Mouse (Mus musculus): ENCODE results near the gene Cntf. TPM values are rescaled to one million over a fixed set of nuclear protein-coding genes. Genes with fewer than 3 reads are reported as not detected.

Gene Cntf
- total and polyA plus RNA-seq, 3 experiments, result 1.6 to 3.6 (median 2.2) TPM

DNA sequence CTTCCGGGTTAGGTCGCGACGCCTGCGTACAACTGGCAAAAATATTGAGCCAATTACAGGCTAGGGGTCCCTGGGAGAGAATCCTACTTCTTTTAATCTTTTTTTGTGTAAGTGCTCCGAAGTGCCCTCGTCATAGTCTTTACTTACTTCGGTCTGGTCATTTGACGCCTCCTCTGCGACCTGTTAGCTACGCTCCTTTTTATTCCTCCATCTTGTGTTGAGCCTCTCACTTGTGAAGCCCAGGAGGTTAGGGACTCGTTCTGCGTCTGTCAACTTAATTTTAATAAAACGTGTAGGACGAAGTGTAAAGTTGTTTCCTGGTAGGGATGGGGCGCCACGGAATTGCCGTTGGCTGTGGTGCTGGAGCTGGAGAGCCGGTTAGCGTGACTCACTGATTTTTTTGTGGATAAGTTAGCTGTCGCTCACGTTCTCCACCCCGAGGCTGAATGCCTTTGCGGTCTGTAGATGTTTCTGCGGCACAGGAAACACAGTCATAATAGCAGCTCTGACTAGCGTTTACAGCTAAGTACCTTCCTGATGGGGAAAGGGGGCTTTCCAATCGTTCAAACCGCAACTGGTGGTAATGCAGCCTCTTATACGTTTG is 31.0 kb upstream of the Cntf start:
- Histone ChIP-seq H3K4me1 (ENCODE audit: control insufficient read depth in 1 of 2, insufficient read depth in 2 of 2) (peaks cover 0 to 1% of the 10 kb centered on the region in 2 experiments; a peak in 1 of 4 replicates), H3K9me3 (replicated peaks; ENCODE audit: low read length) (no peaks in the 10 kb centered on the region), H3K4me2 (ENCODE audit: insufficient read depth, low read depth, poor library complexity, severe bottlenecking) (peak overlapping the region; percentile 77; the same call in 1 of the 2 replicates), H3K4me3 (replicated peaks in 1 of 3; ENCODE audit: low read depth in 2 of 3, low read length in 2 of 3, poor library complexity in 1 of 3) (peak overlapping the region; percentile 58 to 85 (median 80)), H3K9ac (ENCODE audit: insufficient read depth, low read depth) (peak overlapping the region; percentile 95), H3K27ac (ENCODE audit: insufficient read depth, low read depth) (peak overlapping the region; percentile 97), H3K36me3 (replicated peaks in 1 of 2; ENCODE audit: control insufficient read depth in 1 of 2, insufficient read depth in 1 of 2, low read length in 1 of 2) (no peaks in the 10 kb centered on the region), H3K79me2 (replicated peaks; ENCODE audit: control insufficient read depth, extremely low read depth, insufficient read depth, poor library complexity, severe bottlenecking) (peaks cover 24% of the 10 kb centered on the region), H3K27me3 (replicated peaks) (no peaks in the 10 kb centered on the region)
- TF ChIP-seq USF1 (IDR thresholded peaks at IDR 0.05; ENCODE audit: low read depth, low read length) (no peak), MYC (IDR thresholded peaks at IDR 0.05; ENCODE audit: low read depth, low read length) (peak; percentile 71), ZC3H11A (IDR thresholded peaks at IDR 0.05; ENCODE audit: low read depth, low read length) (no peak), CHD2 (IDR thresholded peaks at IDR 0.05; ENCODE audit: low read length) (peak; percentile 81), GABPA (IDR thresholded peaks at IDR 0.05; ENCODE audit: insufficient replicate concordance, low read depth, low read length) (no peak), MAFK (IDR thresholded peaks at IDR 0.05; ENCODE audit: insufficient replicate concordance, low read length) (peak; percentile 90), UBTF (IDR thresholded peaks at IDR 0.05; ENCODE audit: low read depth, low read length) (no peak), USF2 (conservative IDR thresholded peaks at IDR 0.05; ENCODE audit: low read depth, low read length) (no peak), E2F4 (IDR thresholded peaks at IDR 0.05; ENCODE audit: insufficient replicate concordance, low read depth, low read length) (no peak), KAT2A (IDR thresholded peaks at IDR 0.05; ENCODE audit: insufficient replicate concordance, low read length) (no peak), ELF1 (IDR thresholded peaks at IDR 0.05; ENCODE audit: low read depth, low read length) (no peak), TBP (conservative IDR thresholded peaks at IDR 0.05; ENCODE audit: low read depth, low read length) (peak; percentile 58), ZKSCAN1 (IDR thresholded peaks at IDR 0.05; ENCODE audit: borderline replicate concordance, low read depth, low read length) (no peak), RAD21 (IDR thresholded peaks at IDR 0.05; ENCODE audit: low read depth, low read length) (no peak), NRF1 (IDR thresholded peaks at IDR 0.05; ENCODE audit: low read depth, low read length) (peak; percentile 50; the same call in 1 of the 2 replicates), MAX (IDR thresholded peaks at IDR 0.05; ENCODE audit: low read length) (peak; percentile 74), JUND (conservative IDR thresholded peaks at IDR 0.05; ENCODE audit: low read depth, low read length) (peak; percentile 92), POLR2A (IDR thresholded peaks at IDR 0.05; ENCODE audit: low read depth, low read length) (peak; percentile 29; the same call in 1 of the 2 replicates), CTCF (conservative IDR thresholded peaks at IDR 0.05 in 1 of 2, IDR thresholded peaks at IDR 0.05 in 1 of 2; ENCODE audit: low read depth in 2 of 2, low read length in 2 of 2) (no peak), EP300 (IDR thresholded peaks at IDR 0.05; ENCODE audit: low read length) (peak; percentile 96), MXI1 (IDR thresholded peaks at IDR 0.05; ENCODE audit: low read depth, low read length) (peak; percentile 75; the same call in 1 of the 2 replicates), MAZ (IDR thresholded peaks at IDR 0.05; ENCODE audit: low read depth, low read length) (no peak; the same call in none of the 2 replicates), POLR2AphosphoS2 (IDR thresholded peaks at IDR 0.05; ENCODE audit: low read depth, low read length) (no peak), BHLHE40 (IDR thresholded peaks at IDR 0.05; ENCODE audit: low read depth, low read length) (peak; percentile 100), NELFE (IDR thresholded peaks at IDR 0.05; ENCODE audit: low read depth, low read length) (peak; percentile 75), TCF12 (IDR thresholded peaks at IDR 0.05; ENCODE audit: low read depth, low read length) (peak; percentile 93), SMC3 (IDR thresholded peaks at IDR 0.05; ENCODE audit: low read depth, low read length) (no peak), JUN (IDR thresholded peaks at IDR 0.05; ENCODE audit: insufficient read depth, low read depth, low read length) (peak; percentile 87), CHD1 (IDR thresholded peaks at IDR 0.05; ENCODE audit: low read depth, low read length) (peak; percentile 91), HCFC1 (IDR thresholded peaks at IDR 0.05; ENCODE audit: low read depth, low read length) (no peak; the same call in 1 of the 2 replicates), ETS1 (conservative IDR thresholded peaks at IDR 0.05; ENCODE audit: low read depth, low read length) (peak; percentile 95), PAX5 (IDR thresholded peaks at IDR 0.05; ENCODE audit: low read length) (no peak), IRF4 (IDR thresholded peaks at IDR 0.05; ENCODE audit: low read depth, low read length) (peak; percentile 99), ZNF384 (IDR thresholded peaks at IDR 0.05; ENCODE audit: low read depth, low read length) (peak; percentile 69; the same call in 1 of the 2 replicates), SIN3A (IDR thresholded peaks at IDR 0.05; ENCODE audit: low read length) (peak; percentile 74), ZMIZ1 (IDR thresholded peaks at IDR 0.05; ENCODE audit: low read depth, low read length) (peak; percentile 78), RCOR1 (conservative IDR thresholded peaks at IDR 0.05; ENCODE audit: low read depth, low read length) (peak; percentile 95), MEF2A (IDR thresholded peaks at IDR 0.05; ENCODE audit: borderline replicate concordance, low read depth, low read length) (peak; percentile 94; the same call in 1 of the 2 replicates)
- peak; percentile 95 for DNase-seq (ENCODE audit: extremely low read depth)
- dilution Hi-C loops (cut with MboI; ENCODE audit: extremely low pct_ligation_motif_present, extremely low pct_unique_long_range_greater_than_20kb, low sequenced_read_pairs), result no loop called here
- in situ Hi-C loops (cut with MboI; ENCODE audit: low pct_ligation_motif_present, low pct_unique_long_range_greater_than_20kb, low sequenced_read_pairs), result no loop called here

Data from CH12.LX (cell line).